Mouse (Mus musculus) ovary, adult 18-20 months (tissue): ENCODE measurements around the gene Vps18.

Source experiments
- DNase-seq: peaks from one replicate; pipeline ENCODE4 v3.0.0; 2022; ENCODE audit warnings: low spot score, mixed read lengths

Gene Vps18

DNA sequence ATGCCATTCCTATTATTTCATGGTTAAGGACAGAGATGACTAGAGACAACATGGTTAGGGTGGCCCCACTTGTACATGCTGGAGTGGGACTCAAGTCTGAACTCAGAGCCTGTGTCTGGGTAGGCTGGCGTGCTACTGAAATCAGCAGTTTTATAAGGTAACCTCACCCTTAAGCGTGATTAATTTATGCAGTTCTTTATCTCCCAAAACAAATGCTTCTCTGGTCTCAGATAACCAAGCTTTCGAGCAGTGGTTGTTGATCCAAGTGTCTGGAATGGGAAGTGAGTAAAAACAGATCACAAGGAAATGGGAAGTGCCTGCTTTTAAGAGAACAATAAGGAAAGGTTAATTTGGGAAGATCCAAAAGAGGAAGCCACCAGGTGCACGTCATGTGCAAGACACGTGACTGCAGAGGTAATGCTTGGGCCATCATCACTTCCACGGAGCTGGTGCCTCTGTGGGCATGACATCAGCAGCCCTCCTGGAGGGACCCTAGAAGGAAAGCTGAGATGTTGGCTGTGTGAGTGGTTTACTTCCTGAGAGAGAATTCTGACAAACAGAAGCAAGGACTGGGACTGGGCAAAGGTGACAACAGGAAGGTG, 56.1 kb downstream of the Vps18 start:
- no peak for DNase-seq
